Mouse (Mus musculus) heart, postnatal 0 days (tissue): ENCODE results near the gene Fhit.

Experiments
- CTCF ChIP-seq: IDR thresholded peaks from 2 replicates; pipeline ENCODE4 v1.5.1; 2016; ENCODE audit warnings: antibody characterized with exemption, control low read depth, low read depth
- EP300 ChIP-seq: IDR thresholded peaks from 2 replicates; pipeline ENCODE4 v1.6.1; 2016; ENCODE audit warnings: antibody characterized with exemption, low read depth

- TF ChIP-seq CTCF: no peak
- no peak for TF ChIP-seq EP300
Observed at GRCm38 (mm10) chr14:10525786-10526185, 636.0 kb downstream of the Fhit start.
